Mouse (Mus musculus) MEL (cell line): ENCODE measurements at regions not wholly inside any gene's neighbourhood (a gene's known extent, or its start where the extent isn't known, plus 50 kb on each side); places are given as distances from the start of the nearest gene placed in this dataset.

Experiments used
- CTCF ChIP-seq, 3 experiments: IDR thresholded peaks in 2 of 3; conservative IDR thresholded peaks in 1 of 3; 2 replicates each; pipeline ENCODE4 v1.5.1; 2011 to 2012; ENCODE audit warnings: low read length in 3 of 3, low read depth in 2 of 3, mild to moderate bottlenecking in 2 of 3, improper control_type of control experiment in 1 of 3, inconsistent platforms in 1 of 3, mixed read lengths in 1 of 3, moderate library complexity in 1 of 3; ENCODE audit not compliant: control insufficient read depth in 1 of 3, insufficient read depth in 1 of 3, poor library complexity in 1 of 3, severe bottlenecking in 1 of 3
- E2F4 ChIP-seq: IDR thresholded peaks from 2 replicates; pipeline ENCODE4 v1.6.1; 2011; ENCODE audit warnings: low read depth, low read length, improper control_type of control experiment, borderline replicate concordance
- ETS1 ChIP-seq: IDR thresholded peaks from 2 replicates; pipeline ENCODE4 v1.6.1; 2012; ENCODE audit warnings: low read depth, mild to moderate bottlenecking, inconsistent platforms, low read length, improper control_type of control experiment, moderate library complexity
- GATA1 ChIP-seq: IDR thresholded peaks from 2 replicates; pipeline ENCODE4 v1.6.1; 2011; ENCODE audit warnings: low read depth, low read length, improper control_type of control experiment
- MYB ChIP-seq: IDR thresholded peaks from 2 replicates; pipeline ENCODE4 v1.6.1; 2011; ENCODE audit warnings: mild to moderate bottlenecking, low read depth, low read length, improper control_type of control experiment
- NELFE ChIP-seq: IDR thresholded peaks from 2 replicates; pipeline ENCODE4 v1.6.1; 2011; ENCODE audit warnings: low read depth, low read length, improper control_type of control experiment
- POLR2A ChIP-seq, 2 experiments: IDR thresholded peaks; 2 replicates each; pipeline ENCODE4 v1.6.1; 2011 to 2012; ENCODE audit warnings: low read length in 2 of 2, mild to moderate bottlenecking in 2 of 2, control low read depth in 1 of 2, improper control_type of control experiment in 1 of 2, low read depth in 1 of 2, moderate library complexity in 1 of 2; ENCODE audit not compliant: control insufficient read depth in 1 of 2, insufficient read depth in 1 of 2, poor library complexity in 1 of 2
- TBP ChIP-seq: IDR thresholded peaks from 2 replicates; pipeline ENCODE4 v1.8.0; 2011; ENCODE audit warnings: low read depth, low read length, improper control_type of control experiment
- USF1 ChIP-seq: IDR thresholded peaks from 2 replicates; pipeline ENCODE4 v1.6.1; 2014; ENCODE audit warnings: low read depth, mild to moderate bottlenecking, inconsistent platforms, low read length, improper control_type of control experiment, moderate library complexity

GRCm38 (mm10) chr1:4602386-4602785 lies 205.3 kb upstream of the Gm37988 start:
- TF ChIP-seq E2F4 (no peak), CTCF (IDR thresholded peaks at IDR 0.05 in 2 of 3, conservative IDR thresholded peaks at IDR 0.05 in 1 of 3; ENCODE audit: control insufficient read depth in 1 of 3, insufficient read depth in 1 of 3, low read depth in 2 of 3, low read length in 3 of 3, poor library complexity in 1 of 3, severe bottlenecking in 1 of 3) (no peak), POLR2A (IDR thresholded peaks at IDR 0.05; ENCODE audit: control insufficient read depth in 1 of 2, insufficient read depth in 1 of 2, low read depth in 1 of 2, low read length in 2 of 2, poor library complexity in 1 of 2) (no peak), ETS1 (no peak), USF1 (no peak), GATA1 (no peak), TBP (no peak), NELFE (no peak), MYB (no peak)
